Mouse (Mus musculus) cerebellum, adult 2 months (tissue): ENCODE measurements around the gene Dmrtc1b. TPM values are rescaled to one million over a fixed set of nuclear protein-coding genes. Genes with fewer than 3 reads are reported as not detected.
A peak's percentile ranks its signal among the peaks of the same experiment; 100 is the strongest.
"Not testable (repeated sequence)": the region's sequence is repeated elsewhere in the genome, so short reads cannot be mapped to it uniquely, and the experiment has no call there.

ENCODE experiments used
- DNase-seq, 2 experiments: peaks; one replicate each; pipeline ENCODE4 v3.0.0; 2021
- H3K27ac ChIP-seq: fragments of 200-500 bp; 2 replicates; pipeline ENCODE4 v1.5.1; 2012; ENCODE audit warnings: low read length, control low read depth, inconsistent platforms; ENCODE audit not compliant: insufficient read depth
- H3K27me3 ChIP-seq: fragments of 200-500 bp; 2 replicates; pipeline ENCODE4 v1.6.1; 2012; ENCODE audit warnings: inconsistent platforms, mild to moderate bottlenecking, low read length, moderate library complexity; ENCODE audit not compliant: control insufficient read depth, insufficient read depth
- H3K4me1 ChIP-seq: fragments of 200-500 bp; 2 replicates; pipeline ENCODE4 v1.6.1; 2011; ENCODE audit warnings: low read length; ENCODE audit not compliant: control insufficient read depth, insufficient read depth
- H3K4me3 ChIP-seq: fragments of 200-500 bp; replicated peaks from 2 replicates; pipeline ENCODE3; 2011; ENCODE audit warnings: mild to moderate bottlenecking, low read depth, low read length, control low read depth; ENCODE audit not compliant: insufficient read depth
- CTCF ChIP-seq: fragments of 200-500 bp; IDR thresholded peaks from 2 replicates; pipeline ENCODE4 v1.5.1; 2011; ENCODE audit warnings: low read depth, mild to moderate bottlenecking, control low read depth, low read length, moderate library complexity, borderline replicate concordance; ENCODE audit not compliant: insufficient read depth
- POLR2A ChIP-seq: fragments of 200-500 bp; IDR thresholded peaks from 2 replicates; pipeline ENCODE4 v1.6.1; 2011; ENCODE audit warnings: low read length, control low read depth, borderline replicate concordance; ENCODE audit not compliant: insufficient read depth
- WGBS: fragments of 180-500 bp; shearing (Covaris S2); methylation state at CpG from one replicate; pipeline ENCODE4 v1.1.7; 2018; 5-methylcytosine and 5-hydroxymethylcytosine counted together
- polyA plus RNA-seq: library from polyadenylated mRNA; depleted of rRNA; stranded (reverse); fragments of >200 nt; gene quantifications from 2 replicates; pipeline ENCODE4 v1.2.3, GENCODE M21; 2012; rRNA removed

Gene Dmrtc1b
- not detected in 2 replicates for polyA plus RNA-seq

DNA sequence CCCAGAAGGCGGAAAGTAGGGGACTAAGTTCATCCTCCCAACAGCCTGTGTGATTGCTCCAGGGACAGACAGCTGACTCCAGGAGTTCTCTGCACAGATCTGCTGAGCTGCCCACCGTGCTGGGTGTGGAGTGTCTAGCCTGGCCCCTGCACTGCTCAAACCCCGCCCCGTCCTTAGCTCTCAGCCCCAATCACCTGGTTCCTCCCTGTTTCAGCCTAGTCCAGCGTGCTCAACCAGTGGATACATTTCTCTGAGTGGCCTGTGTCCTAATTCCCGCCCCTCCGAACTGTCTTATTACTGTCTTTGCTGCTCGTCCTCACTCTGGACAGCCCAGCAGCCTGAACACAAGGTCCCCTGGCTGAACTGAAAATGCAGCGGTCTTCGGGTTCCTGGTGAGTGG lies at the start of gene Dmrtc1b, which contains the start of gene Gm9112:
Dmrtc1b (plus strand) TSS at position 331 of the 400 bp plus-strand sequence.
Gm9112 (minus strand) TSS at position 101 of the 400 bp plus-strand sequence.
- not testable (repeated sequence) for DNase-seq, H3K27ac ChIP-seq, H3K4me3 ChIP-seq, H3K4me1 ChIP-seq, H3K27me3 ChIP-seq
- 82% methylated on average over 10 of the region's 10 CpGs for WGBS

DNA sequence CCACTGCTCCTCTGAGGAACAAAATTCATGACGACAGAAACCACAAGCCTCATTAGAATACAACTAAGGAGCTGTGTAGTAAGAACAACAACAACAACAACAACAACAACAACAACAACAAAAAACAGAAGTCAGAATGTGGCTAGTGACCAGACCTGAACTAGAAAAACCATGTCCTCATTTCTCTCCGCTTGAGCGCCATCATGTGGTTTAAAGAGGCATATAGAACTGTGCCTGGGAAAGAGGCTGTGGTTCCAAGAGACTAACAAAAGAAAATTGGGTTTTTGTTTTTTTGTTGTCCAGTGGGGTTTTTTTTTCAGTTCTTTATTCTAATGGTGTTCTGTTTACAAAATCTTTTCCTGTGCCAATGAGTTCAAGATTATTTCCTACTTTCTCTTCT lies 47.0 kb upstream of the Dmrtc1b start:
- Histone ChIP-seq H3K27ac (no peak overlapping the region), H3K27me3 (no peaks in the 10 kb centered on the region), H3K4me1 (no peaks in the 10 kb centered on the region), H3K4me3 (no peak overlapping the region)
- DNase-seq: peak in 1 of 2 experiments; percentile 3
- TF ChIP-seq CTCF (no peak), POLR2A (no peak)
- WGBS: 22% methylated on average over 3 of the region's 3 CpGs

GRCm38 (mm10) chrX:102666641-102667040 lies 41.0 kb upstream of the Dmrtc1b start:
- Histone ChIP-seq H3K27ac (no peak overlapping the region), H3K27me3 (no peaks in the 10 kb centered on the region), H3K4me3 (no peak overlapping the region), H3K4me1 (no peaks in the 10 kb centered on the region)
- TF ChIP-seq POLR2A (no peak), CTCF (no peak)
- DNase-seq: no peak
- WGBS: 75% methylated on average over 2 of the region's 2 CpGs

- not testable (repeated sequence) for H3K27ac ChIP-seq, H3K4me1 ChIP-seq, H3K27me3 ChIP-seq, DNase-seq, H3K4me3 ChIP-seq
- 38% methylated on average over 3 of the region's 3 CpGs for WGBS
Observed at GRCm38 (mm10) chrX:102684706-102685105, 23.0 kb upstream of the Dmrtc1b start.

DNA sequence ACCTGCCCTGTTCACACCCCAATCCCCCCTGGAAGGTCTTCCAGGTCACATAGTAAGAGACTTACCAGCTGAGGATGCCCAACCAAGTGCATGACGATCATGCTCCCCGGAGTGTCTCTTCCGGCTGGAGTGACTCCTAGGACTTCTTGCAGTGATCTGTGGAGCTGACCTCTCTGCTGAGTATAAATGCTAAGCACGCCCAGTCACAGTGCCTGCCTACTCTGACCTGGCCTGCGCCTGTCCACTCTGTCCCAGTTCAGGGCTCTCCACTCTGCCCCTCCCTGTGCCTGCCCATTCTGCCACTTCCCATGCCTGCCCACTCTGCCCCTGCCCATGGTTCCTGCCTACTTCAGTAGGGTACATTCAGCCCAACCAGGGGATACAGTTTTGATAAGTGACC lies 20.8 kb upstream of the Dmrtc1b start, which contains the start of gene Gm3880:
Gm3880 (minus strand) TSS at position 101 of the 400 bp plus-strand sequence.
- H3K27ac ChIP-seq: not testable (repeated sequence)
- 94% methylated on average over 4 of the region's 5 CpGs for WGBS

DNA sequence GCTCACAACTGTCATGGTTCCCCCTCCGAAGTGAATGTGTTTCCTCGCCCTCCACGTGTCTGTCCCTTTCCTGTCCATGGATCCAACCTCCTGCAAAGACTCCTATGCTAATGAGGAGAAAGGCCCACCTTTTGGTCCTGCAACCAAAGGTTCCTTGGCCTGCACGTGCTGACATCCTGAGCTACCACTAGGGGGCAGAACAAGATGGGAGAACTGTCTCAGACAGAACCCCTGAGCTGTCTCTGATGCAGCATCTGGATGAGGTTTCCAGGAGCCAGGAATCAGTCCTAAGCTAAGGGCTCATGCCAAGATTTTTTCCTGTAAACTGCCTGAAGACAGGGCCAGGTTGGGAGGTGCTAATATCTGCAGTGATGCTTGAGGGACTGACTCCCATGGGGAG lies 18.4 kb upstream of the Dmrtc1b start:
- DNase-seq: peak; percentile 1 to 33
- H3K4me1 ChIP-seq, H3K4me3 ChIP-seq, H3K27me3 ChIP-seq, H3K27ac ChIP-seq: not testable (repeated sequence)
- peak; percentile 22; the same call in 1 of the 2 replicates for TF ChIP-seq CTCF
- 18% methylated on average over 4 of the region's 4 CpGs for WGBS

More for the DNA sequence above, 20.8 kb upstream of the Dmrtc1b start, which contains the start of gene Gm3880:
- H3K27me3 ChIP-seq, H3K4me1 ChIP-seq, DNase-seq, H3K4me3 ChIP-seq: not testable (repeated sequence)

DNA sequence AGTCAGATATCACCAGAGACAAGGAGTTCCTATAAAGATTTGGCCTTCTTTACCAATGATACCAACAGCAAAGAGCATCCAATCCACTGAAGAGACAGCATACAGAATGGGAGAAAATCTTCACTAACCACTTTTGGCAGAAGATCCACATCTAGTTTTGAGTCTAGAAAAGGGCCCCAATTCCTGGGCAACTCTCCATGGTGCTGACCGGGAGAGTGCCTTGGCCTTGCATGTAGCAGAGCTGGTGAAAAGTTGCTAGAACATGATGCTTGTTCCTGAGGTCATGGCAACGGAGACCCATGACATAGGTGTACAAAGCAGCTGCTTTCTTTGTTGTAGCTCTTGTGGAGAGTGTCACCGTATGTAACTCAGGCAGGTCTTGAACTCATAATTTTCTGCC lies 7.0 kb upstream of the Dmrtc1b start:
- H3K27ac ChIP-seq, H3K4me3 ChIP-seq, DNase-seq, H3K27me3 ChIP-seq, H3K4me1 ChIP-seq: not testable (repeated sequence)
- WGBS: 69% methylated on average over 3 of the region's 3 CpGs

GRCm38 (mm10) chrX:102724226-102724625 lies 16.6 kb downstream of the Dmrtc1b start:
- H3K4me1 ChIP-seq, DNase-seq, H3K27ac ChIP-seq, H3K4me3 ChIP-seq, H3K27me3 ChIP-seq: not testable (repeated sequence)
- 27% methylated on average over 6 of the region's 6 CpGs for WGBS

Other genes starting within 250 kb of the Dmrtc1b start
- 24.8 and 27.4 TPM in 2 replicates for gene Hdac8, start 202.5 kb upstream of the Dmrtc1b start, polyA plus RNA-seq
- gene Phka1, start 63.6 kb upstream of the Dmrtc1b start, polyA plus RNA-seq: 20.8 and 21.8 TPM in 2 replicates
- not detected in 2 replicates for gene Gm3880, start 20.9 kb upstream of the Dmrtc1b start, polyA plus RNA-seq
- gene Gm9112, start 230 bp upstream of the Dmrtc1b start, polyA plus RNA-seq: not detected in 2 replicates
- not detected in 2 replicates for gene Dmrtc1c1, start 95.1 kb downstream of the Dmrtc1b start, polyA plus RNA-seq
- gene Dmrtc1c2, start 146.8 kb downstream of the Dmrtc1b start, polyA plus RNA-seq: not detected in 2 replicates
- gene 1700031F05Rik, start 160.1 kb downstream of the Dmrtc1b start, polyA plus RNA-seq: not detected in 2 replicates
- 3.7 and 3.8 TPM in 2 replicates for gene Dmrtc1a, start 200.8 kb downstream of the Dmrtc1b start, polyA plus RNA-seq
- not detected in 2 replicates for gene 1700011M02Rik, start 201.0 kb downstream of the Dmrtc1b start, polyA plus RNA-seq
- not detected in 2 replicates for gene 1700018G05Rik, start 220.5 kb downstream of the Dmrtc1b start, polyA plus RNA-seq